Mouse (Mus musculus) forebrain, embryonic 14.5 days (tissue): ENCODE results near the gene Meox2. TPM values are rescaled to one million over a fixed set of nuclear protein-coding genes. Genes with fewer than 3 reads are reported as not detected.

Experiments
- ATAC-seq: fragments of 200-750 bp; cut with Nextera tagmentation; 2 replicates; pipeline ENCODE4 v1.8.0; 2017; ENCODE audit warnings: mild to moderate bottlenecking, moderate library complexity
- DNase-seq: peaks from one replicate; pipeline ENCODE4 v3.0.0-alpha.2; 2015; ENCODE audit warnings: low spot score
- H3K27ac ChIP-seq: fragments of 300-500 bp; sonication (generic); 2 replicates; pipeline ENCODE4 v1.5.1; 2014; ENCODE audit warnings: low read depth, mild to moderate bottlenecking, control low read depth, low read length, moderate library complexity
- H3K27me3 ChIP-seq: fragments of 300-500 bp; sonication (generic); replicated peaks from 2 replicates; pipeline ENCODE4 v1.6.1; 2014; ENCODE audit warnings: low read length, control low read depth, mixed read lengths; ENCODE audit not compliant: control insufficient read depth, insufficient read depth
- H3K36me3 ChIP-seq: fragments of 300-500 bp; sonication (generic); 2 replicates; pipeline ENCODE4 v1.6.1; 2014; ENCODE audit warnings: low read length, control low read depth; ENCODE audit not compliant: control insufficient read depth, insufficient read depth
- H3K4me1 ChIP-seq: fragments of 300-500 bp; sonication (generic); 2 replicates; pipeline ENCODE4 v1.6.1; 2014; ENCODE audit warnings: antibody characterized with exemption, low read length, control low read depth; ENCODE audit not compliant: control insufficient read depth, insufficient read depth
- H3K4me2 ChIP-seq: fragments of 300-500 bp; sonication (generic); 2 replicates; pipeline ENCODE4 v1.6.1; 2014; ENCODE audit warnings: mild to moderate bottlenecking, control low read depth, low read length
- H3K4me3 ChIP-seq: fragments of 300-500 bp; sonication (generic); 2 replicates; pipeline ENCODE4 v1.5.1; 2014; ENCODE audit warnings: low read depth, low read length, control low read depth
- H3K9ac ChIP-seq: fragments of 300-500 bp; sonication (generic); 2 replicates; pipeline ENCODE4 v1.6.1; 2014; ENCODE audit warnings: mild to moderate bottlenecking, low read length, control low read depth, moderate library complexity
- H3K9me3 ChIP-seq: fragments of 300-500 bp; sonication (generic); replicated peaks from 2 replicates; pipeline ENCODE4 v1.6.1; 2016; ENCODE audit warnings: low read length, control low read depth, mixed read lengths; ENCODE audit not compliant: control insufficient read depth
- WGBS: fragments of 180-500 bp; shearing (Covaris S2); extraction: QIAGEN DNeasy Blood & Tissue Kit; methylation state at CpG from one replicate; pipeline ENCODE4 v1.1.7; 2014; 5-methylcytosine and 5-hydroxymethylcytosine counted together
- polyA plus RNA-seq: library from polyadenylated mRNA; unstranded; fragments of >200 nt; fragmentation: Nextera tagmentation; extraction: Ambion mirVana; gene quantifications from 2 replicates; pipeline ENCODE4 v1.2.1, GENCODE M21; 2014

Meox2 gene
- polyA plus RNA-seq, 1 experiment from 2014 or later = 0.14 TPM

DNA sequence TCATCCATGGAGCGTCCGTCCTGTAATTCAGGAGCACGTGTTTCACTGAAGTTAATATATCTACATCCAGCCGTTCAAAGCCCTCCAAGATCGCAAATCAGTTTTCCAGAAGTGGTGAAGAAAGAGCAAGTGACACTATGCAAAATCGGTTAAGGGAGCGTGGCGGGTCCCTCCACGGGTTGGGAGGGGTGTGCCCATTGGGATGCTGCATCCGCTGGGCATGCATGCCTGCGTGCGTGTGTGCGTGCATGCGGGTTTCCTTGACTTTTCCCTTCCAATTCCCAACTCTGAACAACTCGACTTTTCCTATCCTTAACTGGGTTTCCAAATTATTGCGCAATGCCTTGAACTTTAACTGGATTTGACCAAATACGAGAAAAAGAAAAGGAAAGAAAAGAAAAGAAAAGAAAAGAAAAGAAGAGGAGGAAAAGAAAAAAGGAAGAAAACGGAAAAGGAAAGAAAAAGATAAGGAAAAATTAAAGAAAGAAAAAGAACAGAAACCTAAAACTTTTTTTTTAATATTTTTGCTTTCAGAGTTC lies 1.2 kb downstream of the Meox2 start:
- no peak overlapping the region for H3K27ac ChIP-seq
- peaks cover 6% of the 10 kb centered on the region; the same call in 1 of the 2 replicates for H3K4me1 ChIP-seq
- peak; percentile 19 for DNase-seq
- no peaks in the 10 kb centered on the region for H3K9me3 ChIP-seq
- 5% methylated on average over 18 of the region's 18 CpGs for WGBS
- ATAC-seq = peak; percentile 40; the same call in 1 of the 2 replicates
- H3K4me2 ChIP-seq = peak overlapping the region; percentile 87
- no peaks in the 10 kb centered on the region for H3K36me3 ChIP-seq
- peak overlapping the region; percentile 42 for H3K4me3 ChIP-seq
- peak overlapping the region; percentile 43; the same call in 1 of the 2 replicates for H3K9ac ChIP-seq
- H3K27me3 ChIP-seq = peaks cover 33% of the 10 kb centered on the region

DNA sequence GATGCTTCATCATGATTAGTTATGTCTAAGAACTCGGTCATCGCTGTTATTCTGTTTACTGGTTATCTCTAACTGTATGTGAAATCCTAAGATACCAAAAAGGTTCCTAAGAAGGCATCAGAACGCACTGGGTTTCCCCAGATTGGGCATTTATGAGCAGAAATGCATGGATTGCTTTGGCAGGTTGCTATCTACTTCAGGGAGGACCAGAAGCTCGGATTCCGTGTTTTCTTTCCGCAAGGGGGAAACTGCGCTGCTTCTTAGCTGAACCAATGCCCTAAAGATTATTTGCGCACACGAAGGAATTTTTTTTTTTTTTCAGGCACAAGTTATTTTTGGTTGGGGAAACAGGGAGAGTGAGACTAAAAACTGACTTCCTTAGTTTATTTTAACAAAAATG lies 2.6 kb downstream of the Meox2 start:
- Histone ChIP-seq H3K4me2 (no peak overlapping the region), H3K9me3 (no peaks in the 10 kb centered on the region), H3K36me3 (no peaks in the 10 kb centered on the region), H3K4me3 (no peak overlapping the region), H3K27ac (no peak overlapping the region), H3K9ac (no peak overlapping the region), H3K27me3 (peaks cover 33% of the 10 kb centered on the region), H3K4me1 (peaks cover 6% of the 10 kb centered on the region; the same call in 1 of the 2 replicates)
- ATAC-seq (no peak), DNase-seq (no peak)
- 66% methylated on average over 9 of the region's 9 CpGs for WGBS

DNA sequence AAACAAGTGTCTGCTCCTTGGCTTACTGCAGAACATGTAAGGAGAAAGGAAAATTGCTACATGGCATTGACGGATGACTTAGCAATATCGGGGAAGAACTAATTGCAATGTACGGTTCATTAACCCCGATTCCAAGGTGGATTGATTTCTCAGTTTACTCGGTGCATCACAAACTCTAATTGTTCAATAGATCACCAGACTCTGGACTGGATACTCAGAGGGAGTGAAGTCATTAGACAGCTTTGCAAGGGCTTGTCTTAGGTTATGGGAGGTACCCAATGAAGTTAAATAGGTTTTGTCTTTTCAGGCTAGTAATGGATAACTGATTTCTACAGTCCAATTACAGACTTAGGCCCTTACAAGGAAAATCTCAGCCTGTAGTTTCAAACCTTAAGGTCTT lies 10.9 kb downstream of the Meox2 start:
- Histone ChIP-seq H3K4me1 (no peaks in the 10 kb centered on the region), H3K9me3 (no peaks in the 10 kb centered on the region), H3K36me3 (no peaks in the 10 kb centered on the region), H3K9ac (no peak overlapping the region), H3K27ac (no peak overlapping the region), H3K27me3 (no peaks in the 10 kb centered on the region), H3K4me2 (no peak overlapping the region), H3K4me3 (no peak overlapping the region)
- 48% methylated on average over 5 of the region's 5 CpGs for WGBS
- DNase-seq (no peak), ATAC-seq (no peak)

GRCm38 (mm10) chr12:37123763-37124162 lies 15.4 kb downstream of the Meox2 start:
- H3K4me2 ChIP-seq = no peak overlapping the region
- no peak overlapping the region for H3K4me3 ChIP-seq
- WGBS = 93% methylated on average over 2 of the region's 2 CpGs
- no peak for ATAC-seq
- H3K36me3 ChIP-seq = no peaks in the 10 kb centered on the region
- H3K27ac ChIP-seq = no peak overlapping the region
- DNase-seq = no peak
- no peaks in the 10 kb centered on the region for H3K9me3 ChIP-seq
- H3K9ac ChIP-seq = no peak overlapping the region
- no peaks in the 10 kb centered on the region for H3K27me3 ChIP-seq
- H3K4me1 ChIP-seq = no peaks in the 10 kb centered on the region

- Histone ChIP-seq H3K4me2 (no peak overlapping the region), H3K9ac (no peak overlapping the region), H3K4me3 (no peak overlapping the region), H3K9me3 (no peaks in the 10 kb centered on the region), H3K27me3 (no peaks in the 10 kb centered on the region), H3K36me3 (no peaks in the 10 kb centered on the region), H3K4me1 (no peaks in the 10 kb centered on the region), H3K27ac (no peak overlapping the region)
- ATAC-seq (no peak), DNase-seq (no peak)
- WGBS = 43% methylated on average over 3 of the region's 3 CpGs
Observed at GRCm38 (mm10) chr12:37142080-37142703, 33.9 kb downstream of the Meox2 start.

DNA sequence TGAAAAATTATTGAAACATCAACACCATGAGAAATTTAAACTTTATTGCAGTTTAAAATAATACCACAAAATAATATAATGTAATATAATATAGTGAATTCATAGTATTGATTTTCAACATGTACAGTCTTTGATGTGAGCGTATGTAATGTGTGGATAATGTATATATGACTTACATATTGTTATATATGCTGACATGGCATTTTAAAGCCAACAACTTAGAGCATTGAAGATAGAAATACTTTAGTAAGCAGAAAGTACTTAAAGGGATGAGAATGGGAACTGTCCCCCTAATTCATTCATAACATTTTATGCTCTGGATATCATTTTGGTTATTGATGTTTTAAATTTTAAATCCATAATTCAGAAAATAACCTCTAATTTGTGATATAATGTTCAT lies 35.5 kb downstream of the Meox2 start:
- ATAC-seq (no peak), DNase-seq (no peak)
- H3K9me3 ChIP-seq = no peaks in the 10 kb centered on the region
- no peak overlapping the region for H3K27ac ChIP-seq
- no peaks in the 10 kb centered on the region for H3K4me1 ChIP-seq
- WGBS = 95% methylated on average over 1 of the region's 1 CpGs
- no peak overlapping the region for H3K4me2 ChIP-seq
- no peak overlapping the region for H3K9ac ChIP-seq
- H3K36me3 ChIP-seq = no peaks in the 10 kb centered on the region
- H3K27me3 ChIP-seq = no peaks in the 10 kb centered on the region
- no peak overlapping the region for H3K4me3 ChIP-seq

GRCm38 (mm10) chr12:37167742-37168141 lies 59.4 kb downstream of the Meox2 start:
- H3K4me3 ChIP-seq = no peak overlapping the region
- no peak for ATAC-seq
- no peaks in the 10 kb centered on the region for H3K9me3 ChIP-seq
- H3K9ac ChIP-seq = no peak overlapping the region
- H3K27ac ChIP-seq = no peak overlapping the region
- no peak overlapping the region for H3K4me2 ChIP-seq
- no peak for DNase-seq
- no peaks in the 10 kb centered on the region for H3K36me3 ChIP-seq
- H3K27me3 ChIP-seq = no peaks in the 10 kb centered on the region
- H3K4me1 ChIP-seq = no peaks in the 10 kb centered on the region

DNA sequence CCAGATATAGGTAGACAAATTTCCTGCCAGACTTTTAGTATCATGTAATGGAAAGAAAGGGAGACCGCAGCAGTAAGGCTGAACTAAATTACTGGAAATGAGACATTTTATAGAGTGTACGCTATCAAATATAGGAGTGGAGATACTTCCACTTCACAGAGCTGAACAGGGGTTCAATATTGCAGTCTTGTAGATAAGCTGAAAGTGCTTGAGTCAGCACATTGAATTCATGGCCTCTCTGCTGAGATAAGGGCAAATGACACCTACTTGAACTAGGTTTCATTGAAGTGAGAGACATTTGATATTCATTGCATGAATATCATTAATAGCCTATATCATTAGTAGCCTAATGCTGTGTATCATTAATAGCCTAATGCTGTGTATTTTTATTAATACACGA lies 65.0 kb downstream of the Meox2 start:
- WGBS = 95% methylated on average over 3 of the region's 3 CpGs

GRCm38 (mm10) chr12:37183689-37184088 lies 75.3 kb downstream of the Meox2 start:
- Histone ChIP-seq H3K9me3 (no peaks in the 10 kb centered on the region), H3K4me2 (no peak overlapping the region), H3K4me1 (no peaks in the 10 kb centered on the region), H3K9ac (no peak overlapping the region), H3K36me3 (no peaks in the 10 kb centered on the region), H3K4me3 (no peak overlapping the region), H3K27me3 (no peaks in the 10 kb centered on the region), H3K27ac (no peak overlapping the region)
- ATAC-seq (no peak), DNase-seq (peak; percentile 28)

More for the DNA sequence above, 65.0 kb downstream of the Meox2 start:
- no peaks in the 10 kb centered on the region for H3K9me3 ChIP-seq
- ATAC-seq (no peak), DNase-seq (no peak)
- H3K9ac ChIP-seq = no peak overlapping the region
- no peak overlapping the region for H3K4me3 ChIP-seq
- H3K4me2 ChIP-seq = no peak overlapping the region
- no peaks in the 10 kb centered on the region for H3K27me3 ChIP-seq
- H3K4me1 ChIP-seq = no peaks in the 10 kb centered on the region
- no peaks in the 10 kb centered on the region for H3K36me3 ChIP-seq
- no peak overlapping the region for H3K27ac ChIP-seq
